Mouse (Mus musculus): ENCODE results near the gene Stx1a.

DNA sequence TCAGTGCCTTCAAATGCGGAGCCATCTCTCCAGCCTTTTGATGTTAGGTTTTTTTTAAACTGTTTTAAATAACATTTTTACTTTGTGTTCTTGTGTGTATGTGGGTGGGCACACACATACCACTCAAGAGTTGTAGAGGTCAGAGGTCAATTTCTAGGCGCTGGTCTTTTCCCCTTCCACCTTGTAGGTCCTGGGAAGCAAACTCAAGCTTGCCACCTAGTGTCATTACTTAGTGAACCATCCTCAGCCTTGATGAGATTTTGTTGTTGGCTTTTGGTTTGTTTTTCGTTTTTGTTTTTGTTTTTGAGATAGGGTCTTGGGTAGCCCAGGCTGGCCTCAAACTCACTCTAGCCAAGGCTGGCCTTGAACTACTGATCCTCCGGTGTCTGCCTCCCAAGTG, 52.4 kb downstream of the Stx1a start:
- TF ChIP-seq CTCF (IDR thresholded peaks at IDR 0.05; ENCODE audit: borderline replicate concordance, insufficient read depth, low read depth, low read length) (no peak), POLR2A (IDR thresholded peaks at IDR 0.05; ENCODE audit: borderline replicate concordance, insufficient read depth, low read length) (no peak)
